Mouse (Mus musculus) heart, postnatal 0 days (tissue): ENCODE data around the gene Itk. TPM values are rescaled to one million over a fixed set of nuclear protein-coding genes. Genes with fewer than 3 reads are reported as not detected.
A peak's percentile ranks its signal among the peaks of the same experiment; 100 is the strongest.

Experiments
- ATAC-seq: fragments of 200-750 bp; cut with Nextera tagmentation; 2 replicates; pipeline ENCODE4 v1.8.0; 2017; ENCODE audit warnings: low read depth, moderate number of reproducible peaks, moderate library complexity; ENCODE audit not compliant: insufficient read depth
- DNase-seq: peaks from one replicate; pipeline ENCODE4 v3.0.0-alpha.2; 2016; ENCODE audit warnings: low spot score
- H3K27ac ChIP-seq: fragments of 300-500 bp; sonication (generic); 2 replicates; pipeline ENCODE4 v1.5.1; 2014; ENCODE audit warnings: low read depth, mild to moderate bottlenecking
- H3K27me3 ChIP-seq: fragments of 300-500 bp; sonication (generic); 2 replicates; pipeline ENCODE4 v1.6.1; 2014; ENCODE audit warnings: low read length, mixed read lengths; ENCODE audit not compliant: control insufficient read depth, insufficient read depth
- H3K36me3 ChIP-seq: fragments of 300-500 bp; sonication (generic); replicated peaks from 2 replicates; pipeline ENCODE4 v1.6.1; 2014; ENCODE audit warnings: low read length, mixed read lengths; ENCODE audit not compliant: control insufficient read depth, insufficient read depth
- H3K4me1 ChIP-seq: fragments of 300-500 bp; sonication (generic); 2 replicates; pipeline ENCODE4 v1.6.1; 2014; ENCODE audit warnings: antibody characterized with exemption; ENCODE audit not compliant: control insufficient read depth, insufficient read depth
- H3K4me2 ChIP-seq: fragments of 300-500 bp; sonication (generic); 2 replicates; pipeline ENCODE4 v1.6.1; 2014; ENCODE audit warnings: low read depth, mild to moderate bottlenecking, low read length, moderate library complexity
- H3K4me3 ChIP-seq: fragments of 300-500 bp; sonication (generic); 2 replicates; pipeline ENCODE4 v1.5.1; 2014; ENCODE audit warnings: low read depth, low read length
- H3K9ac ChIP-seq: fragments of 300-500 bp; sonication (generic); replicated peaks from 2 replicates; pipeline ENCODE4 v1.6.1; 2014; ENCODE audit warnings: low read depth, low read length, mixed read lengths
- H3K9me3 ChIP-seq: fragments of 300-500 bp; sonication (generic); replicated peaks from 2 replicates; pipeline ENCODE4 v1.6.1; 2016; ENCODE audit warnings: low read length; ENCODE audit not compliant: control insufficient read depth
- CTCF ChIP-seq: IDR thresholded peaks from 2 replicates; pipeline ENCODE4 v1.5.1; 2016; ENCODE audit warnings: antibody characterized with exemption, control low read depth, low read depth
- EP300 ChIP-seq: IDR thresholded peaks from 2 replicates; pipeline ENCODE4 v1.6.1; 2016; ENCODE audit warnings: antibody characterized with exemption, low read depth
- WGBS: fragments of 180-500 bp; shearing (Covaris S2); extraction: QIAGEN DNeasy Blood & Tissue Kit; methylation state at CpG from one replicate; pipeline ENCODE4 v1.1.7; 2014; 5-methylcytosine and 5-hydroxymethylcytosine counted together
- polyA plus RNA-seq: library from polyadenylated mRNA; unstranded; fragments of >200 nt; fragmentation: Nextera tagmentation; extraction: Ambion mirVana; gene quantifications from 2 replicates; pipeline ENCODE4 v1.2.1, GENCODE M21; 2015
- total RNA-seq: library from RNA; depleted of rRNA; stranded (reverse); fragments of >200 nt; gene quantifications from 2 replicates; pipeline ENCODE4 v1.2.3, GENCODE M21; 2014; ENCODE audit warnings: low replicate concordance

Gene Itk
- total and polyA plus RNA-seq, 2 experiments from 2014 or later = not detected

DNA sequence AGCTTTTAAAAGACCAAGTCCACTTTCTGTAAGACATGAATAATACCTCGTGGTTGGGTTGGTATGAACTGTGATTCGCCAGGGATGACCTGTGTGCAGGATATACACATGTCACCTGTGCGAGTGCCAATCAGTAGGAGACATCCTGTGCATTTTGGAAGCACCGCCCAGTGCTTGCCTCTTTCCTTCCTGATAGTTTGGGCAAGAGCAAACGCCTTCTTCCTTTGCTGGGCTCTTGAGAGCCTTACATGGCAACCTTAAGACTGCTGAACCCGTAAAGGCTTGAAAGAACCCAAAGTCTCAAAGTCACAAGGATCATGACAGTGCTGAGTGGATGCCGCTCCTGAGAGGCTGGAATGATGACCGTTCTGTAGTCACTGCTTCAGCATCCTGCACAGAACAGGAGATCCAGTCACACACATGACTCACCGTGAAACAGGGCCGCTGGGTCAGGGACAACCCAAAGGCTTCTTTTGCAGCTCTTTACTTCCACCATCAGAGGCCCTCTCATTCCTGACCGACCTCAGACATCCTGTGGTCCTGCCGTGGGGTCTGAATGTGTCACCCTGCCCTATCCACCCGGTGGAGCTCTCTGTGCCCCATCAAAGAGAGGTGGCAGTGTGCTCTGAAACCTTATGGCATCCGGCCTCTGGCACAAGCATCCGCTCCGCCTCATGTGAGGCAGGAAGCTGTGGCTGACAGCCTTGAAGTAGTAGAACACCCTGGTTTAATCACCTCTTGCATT lies 62.9 kb downstream of the Itk start:
- DNase-seq = no peak
- Histone ChIP-seq H3K27me3 (no peaks in the 10 kb centered on the region), H3K27ac (no peak overlapping the region), H3K4me3 (no peak overlapping the region), H3K4me1 (no peaks in the 10 kb centered on the region), H3K36me3 (no peaks in the 10 kb centered on the region), H3K9me3 (no peaks in the 10 kb centered on the region), H3K4me2 (no peak overlapping the region), H3K9ac (no peak overlapping the region)
- TF ChIP-seq EP300 (no peak), CTCF (no peak)
- 72% methylated on average over 16 of the region's 16 CpGs for WGBS
- ATAC-seq = no peak

DNA sequence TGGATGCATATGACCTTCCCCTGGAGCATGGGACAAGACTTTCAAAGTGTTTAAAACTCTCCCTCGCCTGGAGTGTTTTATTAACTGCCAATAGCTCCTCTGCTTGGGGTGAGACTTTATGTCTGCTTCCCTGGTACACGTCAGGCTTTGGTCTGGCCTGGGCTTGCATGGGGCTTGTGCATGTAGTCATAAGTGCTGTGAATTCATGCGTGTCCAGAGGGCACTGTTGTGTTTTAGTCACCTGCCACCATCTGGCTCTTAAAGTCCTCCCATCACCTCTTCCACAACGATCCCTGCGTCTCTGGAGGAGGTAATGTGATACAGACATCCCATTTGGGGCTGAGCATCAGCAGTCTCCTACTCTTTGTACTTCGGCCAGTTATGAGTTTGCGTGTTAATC lies 67.8 kb downstream of the Itk start:
- Histone ChIP-seq H3K9me3 (no peaks in the 10 kb centered on the region), H3K4me1 (peaks cover 7% of the 10 kb centered on the region; the same call in 1 of the 2 replicates), H3K36me3 (no peaks in the 10 kb centered on the region), H3K27ac (no peak overlapping the region), H3K27me3 (no peaks in the 10 kb centered on the region), H3K4me3 (no peak overlapping the region), H3K4me2 (no peak overlapping the region), H3K9ac (no peak overlapping the region)
- no peak for ATAC-seq
- TF ChIP-seq EP300 (no peak), CTCF (no peak)
- no peak for DNase-seq
- WGBS = 80% methylated on average over 7 of the region's 7 CpGs

DNA sequence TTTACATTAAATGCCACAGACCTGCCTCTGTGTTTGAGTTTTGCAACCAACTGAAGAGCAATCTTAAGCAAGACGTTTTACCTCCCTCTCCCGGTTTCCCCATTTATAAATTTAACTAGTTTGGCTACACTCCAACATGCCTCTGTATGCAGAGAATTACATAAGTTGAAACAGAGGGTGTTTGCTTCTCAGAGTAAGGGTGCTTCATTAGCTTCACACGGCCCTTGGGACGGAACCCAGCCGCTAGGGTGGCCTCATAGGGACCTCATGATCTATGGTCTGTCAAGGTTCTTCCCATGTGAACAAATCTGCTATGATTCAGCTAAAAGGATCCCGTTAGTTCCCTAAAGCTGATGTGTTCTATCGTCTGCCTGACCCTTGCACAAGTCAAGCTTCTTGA lies 74.8 kb downstream of the Itk start:
- H3K4me2 ChIP-seq = no peak overlapping the region
- H3K9ac ChIP-seq = no peak overlapping the region
- H3K4me1 ChIP-seq = peaks cover 16% of the 10 kb centered on the region; the same call in 1 of the 2 replicates
- ATAC-seq (no peak), DNase-seq (no peak)
- TF ChIP-seq EP300 = no peak
- no peak for TF ChIP-seq CTCF
- H3K9me3 ChIP-seq = no peaks in the 10 kb centered on the region
- WGBS = 62% methylated on average over 7 of the region's 7 CpGs
- peaks cover 3% of the 10 kb centered on the region; the same call in 1 of the 2 replicates for H3K27me3 ChIP-seq
- H3K36me3 ChIP-seq = no peaks in the 10 kb centered on the region
- no peak overlapping the region for H3K4me3 ChIP-seq
- H3K27ac ChIP-seq = no peak overlapping the region

DNA sequence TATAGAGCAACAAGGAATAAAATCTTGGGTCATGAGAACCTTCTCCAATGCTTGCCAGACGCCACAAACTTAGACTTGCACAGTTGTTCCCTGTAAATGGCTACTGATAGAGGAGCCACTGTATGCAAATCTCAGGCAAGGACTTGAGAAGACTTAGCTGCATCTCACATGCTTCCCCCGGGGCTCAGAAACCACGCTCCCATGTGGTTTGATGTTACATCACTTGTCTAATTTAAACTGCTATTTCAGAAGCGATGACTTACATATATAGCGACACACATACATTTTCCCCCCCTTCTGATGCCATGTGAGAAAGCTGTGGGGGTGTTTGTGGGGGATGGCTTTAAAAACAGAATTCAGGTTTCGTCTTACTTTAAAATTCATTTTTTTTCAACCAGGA lies 75.5 kb downstream of the Itk start:
- ATAC-seq = no peak
- Histone ChIP-seq H3K4me2 (no peak overlapping the region), H3K27me3 (peaks cover 3% of the 10 kb centered on the region; the same call in 1 of the 2 replicates), H3K27ac (no peak overlapping the region), H3K9me3 (no peaks in the 10 kb centered on the region), H3K36me3 (no peaks in the 10 kb centered on the region), H3K4me1 (peaks cover 16% of the 10 kb centered on the region; the same call in 1 of the 2 replicates), H3K9ac (no peak overlapping the region), H3K4me3 (no peak overlapping the region)
- no peak for DNase-seq
- no peak for TF ChIP-seq CTCF
- no peak for TF ChIP-seq EP300
- 73% methylated on average over 6 of the region's 6 CpGs for WGBS

DNA sequence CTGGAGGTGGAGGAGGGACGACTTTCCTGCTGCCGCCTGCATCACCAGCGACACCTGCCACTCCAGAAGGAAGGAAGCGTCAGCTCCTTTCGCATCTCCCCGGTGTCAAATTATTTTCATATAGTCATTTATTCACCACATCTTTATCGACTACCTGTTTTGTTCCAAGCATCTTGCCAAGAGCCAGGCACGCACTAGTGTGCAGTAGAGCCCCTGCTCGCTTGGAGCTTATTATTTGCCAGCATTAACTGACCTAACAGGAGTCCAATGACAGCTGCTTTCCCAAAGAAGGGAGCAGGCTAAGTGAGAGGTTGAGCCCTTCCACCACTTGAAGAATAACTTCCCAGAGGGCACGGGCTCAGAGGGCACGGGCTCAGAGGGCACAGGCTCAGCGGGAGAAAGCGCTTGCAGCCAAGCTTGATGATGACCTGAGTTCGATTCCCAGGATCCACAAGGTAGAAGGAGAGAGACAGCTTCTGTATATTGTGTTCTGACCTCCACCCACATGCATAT lies 76.7 kb downstream of the Itk start, which contains the start of gene Cyfip2:
Gene Cyfip2 (minus strand): TSS at position 337 of the 513 bp plus-strand sequence.
- peak; percentile 45 for DNase-seq
- H3K4me1 ChIP-seq = peaks cover 15% of the 10 kb centered on the region; the same call in 1 of the 2 replicates
- 9% methylated on average over 14 of the region's 14 CpGs for WGBS
- peak within 1 kb of the TSS; percentile 59 for H3K9ac ChIP-seq
- no peak for TF ChIP-seq CTCF
- TF ChIP-seq EP300 = no peak
- peaks cover 3% of the 10 kb centered on the region; the same call in 1 of the 2 replicates for H3K27me3 ChIP-seq
- H3K4me3 ChIP-seq = peak within 1 kb of the TSS; percentile 88
- peak within 1 kb of the TSS; percentile 97 for H3K4me2 ChIP-seq
- H3K9me3 ChIP-seq = no peaks in the 10 kb centered on the region
- H3K36me3 ChIP-seq = no peaks in the 10 kb centered on the region
- peak within 1 kb of the TSS; percentile 75 for H3K27ac ChIP-seq
- ATAC-seq = peak; percentile 69
